Mouse (Mus musculus): ENCODE data around the gene Cask. TPM values are rescaled to one million over a fixed set of nuclear protein-coding genes. Genes with fewer than 3 reads are reported as not detected.

The Cask gene
- polyA plus RNA-seq, 1 experiment from 2014 or later: 17.1 TPM

DNA sequence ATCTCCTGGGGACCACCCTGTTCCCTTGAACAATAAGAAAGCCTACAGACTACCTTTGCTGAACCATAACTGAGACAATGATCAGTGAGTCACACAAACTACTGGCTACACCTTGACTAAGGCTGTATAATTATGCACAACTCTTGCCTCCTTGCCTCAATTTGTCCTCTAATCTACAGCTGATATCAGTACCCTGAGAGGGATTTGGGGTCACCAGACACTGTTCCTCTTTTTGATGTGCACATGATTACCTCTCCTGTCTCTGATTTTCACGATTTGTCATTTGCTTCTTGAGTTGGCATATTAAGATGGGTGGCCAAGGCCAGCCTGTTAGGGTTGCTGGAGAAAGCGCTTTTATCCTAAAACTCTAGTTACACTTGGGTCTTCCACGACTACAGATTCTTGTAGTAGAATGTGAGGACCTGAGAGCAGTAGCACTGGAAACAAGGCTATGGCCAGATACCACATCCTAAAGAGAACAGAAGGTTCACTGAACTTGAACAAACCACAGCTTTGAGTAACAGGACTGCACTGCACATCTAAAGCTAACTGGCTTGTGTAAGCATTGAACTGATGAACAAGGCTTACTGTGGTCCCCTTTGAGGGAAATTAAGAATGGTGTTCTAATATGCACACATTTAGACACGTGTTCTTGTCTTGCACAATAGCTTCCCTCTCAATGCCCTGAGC, 191.8 kb downstream of the Cask start:
- H3K9me3 ChIP-seq (replicated peaks): no peaks in the 10 kb centered on the region
- H3K9ac ChIP-seq: no peak overlapping the region
- no peak overlapping the region for H3K4me2 ChIP-seq (replicated peaks)
- H3K27ac ChIP-seq (replicated peaks): no peak overlapping the region
- no peaks in the 10 kb centered on the region for H3K27me3 ChIP-seq
- WGBS: 78% methylated on average over 4 of the region's 4 CpGs
- H3K36me3 ChIP-seq: no peaks in the 10 kb centered on the region
- no peak for ATAC-seq (ENCODE audit: insufficient number of reproducible peaks, low FRiP score, low TSS enrichment, low read depth)
- H3K4me1 ChIP-seq: no peaks in the 10 kb centered on the region
- no peak overlapping the region for H3K4me3 ChIP-seq (replicated peaks)

DNA sequence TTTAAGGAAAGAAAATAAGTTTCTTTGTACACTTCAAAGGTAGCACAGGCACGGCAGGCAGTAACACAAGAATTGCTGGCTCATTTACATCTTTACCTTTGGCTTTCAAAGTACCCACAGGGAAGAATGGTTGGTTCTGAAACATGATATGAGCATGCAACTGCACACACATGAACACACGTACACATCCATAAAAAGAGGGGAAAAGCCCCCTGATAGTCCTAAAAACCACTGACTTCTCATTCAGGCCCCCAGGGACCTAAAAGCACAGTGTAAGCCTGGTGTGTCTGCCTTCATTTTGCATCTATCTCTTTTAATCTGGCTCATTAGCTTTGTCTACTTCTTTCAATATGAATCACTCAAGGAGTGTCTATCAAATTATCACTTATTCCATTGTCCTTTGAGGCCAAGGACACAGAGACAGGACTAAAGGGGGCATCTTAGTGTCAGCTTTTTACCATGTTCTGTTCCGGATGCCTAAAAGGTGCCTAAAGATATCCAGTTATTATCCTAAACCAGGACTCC, 192.5 kb downstream of the Cask start:
- Histone ChIP-seq H3K9ac (no peak overlapping the region), H3K4me3 (replicated peaks) (no peak overlapping the region), H3K36me3 (no peaks in the 10 kb centered on the region), H3K9me3 (replicated peaks) (no peaks in the 10 kb centered on the region), H3K27me3 (no peaks in the 10 kb centered on the region), H3K4me2 (replicated peaks) (no peak overlapping the region), H3K4me1 (no peaks in the 10 kb centered on the region), H3K27ac (replicated peaks) (no peak overlapping the region)
- WGBS: 53% methylated on average over 3 of the region's 3 CpGs
- ATAC-seq (ENCODE audit: insufficient number of reproducible peaks, low FRiP score, low TSS enrichment, low read depth): no peak

DNA sequence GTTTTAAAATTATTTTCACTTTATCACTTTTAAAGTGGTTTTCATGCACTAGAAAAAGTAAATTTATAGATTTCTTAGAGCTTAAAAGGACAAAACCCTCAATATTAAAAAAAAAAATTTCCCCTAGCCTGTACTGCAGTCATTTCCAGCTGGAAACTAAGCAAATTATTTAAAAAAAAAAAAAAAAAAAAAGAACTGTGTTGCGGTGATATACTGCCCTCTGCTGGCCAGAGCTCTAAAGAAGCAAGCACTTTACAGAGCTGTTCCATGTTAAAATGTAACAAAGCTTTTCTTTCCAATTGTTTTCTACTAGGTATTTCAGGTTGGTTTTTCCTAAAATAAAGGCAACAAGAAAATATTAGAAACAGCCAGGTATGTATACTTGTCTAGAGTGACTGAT, 194.4 kb downstream of the Cask start:
- Histone ChIP-seq H3K4me1 (no peaks in the 10 kb centered on the region), H3K27ac (replicated peaks) (no peak overlapping the region), H3K4me3 (replicated peaks) (no peak overlapping the region), H3K9me3 (replicated peaks) (no peaks in the 10 kb centered on the region), H3K4me2 (replicated peaks) (no peak overlapping the region), H3K9ac (no peak overlapping the region), H3K27me3 (no peaks in the 10 kb centered on the region), H3K36me3 (no peaks in the 10 kb centered on the region)
- WGBS: 9% methylated on average over 1 of the region's 1 CpGs
- no peak for ATAC-seq (ENCODE audit: insufficient number of reproducible peaks, low FRiP score, low TSS enrichment, low read depth)

DNA sequence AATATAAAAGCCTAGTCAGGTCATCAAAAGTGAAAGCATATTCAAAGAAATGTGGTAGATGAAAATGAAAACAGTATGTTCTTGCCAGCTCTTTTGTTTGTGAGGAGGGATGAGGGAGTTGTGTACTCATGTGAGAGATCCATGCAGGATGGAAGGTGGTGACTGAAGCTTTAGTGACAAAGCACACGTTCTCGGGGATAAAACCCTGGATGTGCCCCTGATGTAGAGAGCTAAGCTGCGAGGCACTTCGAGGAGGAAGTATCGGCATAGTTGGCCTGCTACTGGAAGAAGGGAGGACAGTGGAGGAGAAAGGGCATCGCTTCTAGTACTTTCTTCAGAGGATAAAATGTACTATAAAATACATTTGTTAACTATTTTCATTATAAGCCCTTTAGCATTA, 195.3 kb downstream of the Cask start:
- Histone ChIP-seq H3K9me3 (replicated peaks) (no peaks in the 10 kb centered on the region), H3K4me2 (replicated peaks) (no peak overlapping the region), H3K4me3 (replicated peaks) (no peak overlapping the region), H3K27ac (replicated peaks) (no peak overlapping the region), H3K4me1 (no peaks in the 10 kb centered on the region), H3K36me3 (no peaks in the 10 kb centered on the region), H3K27me3 (no peaks in the 10 kb centered on the region), H3K9ac (no peak overlapping the region)
- 64% methylated on average over 6 of the region's 6 CpGs for WGBS
- ATAC-seq (ENCODE audit: insufficient number of reproducible peaks, low FRiP score, low TSS enrichment, low read depth): no peak

DNA sequence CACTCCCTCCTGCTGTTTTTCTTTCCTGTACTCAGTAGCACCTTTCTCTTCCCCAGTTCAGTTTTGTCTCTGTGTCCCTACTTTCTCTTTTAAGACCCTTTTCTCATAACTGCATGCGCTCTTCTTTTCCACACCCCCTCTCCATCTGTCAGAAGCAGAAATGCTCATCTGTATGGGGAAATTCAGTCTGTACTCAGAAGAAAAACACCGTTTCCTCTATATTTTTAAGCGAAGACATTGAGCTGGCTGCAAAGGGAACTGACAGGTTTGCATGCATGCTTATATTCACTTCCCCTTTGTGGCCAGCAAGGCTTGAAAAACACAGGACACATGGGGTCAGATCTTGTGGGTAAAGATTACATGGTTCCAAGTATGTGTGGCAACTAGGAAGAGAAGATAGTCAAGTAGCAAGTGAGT, 196.2 kb downstream of the Cask start:
- no peak for ATAC-seq (ENCODE audit: insufficient number of reproducible peaks, low FRiP score, low TSS enrichment, low read depth)
- H3K9ac ChIP-seq: no peak overlapping the region
- no peaks in the 10 kb centered on the region for H3K9me3 ChIP-seq (replicated peaks)
- H3K4me1 ChIP-seq: no peaks in the 10 kb centered on the region
- H3K36me3 ChIP-seq: no peaks in the 10 kb centered on the region
- no peak overlapping the region for H3K27ac ChIP-seq (replicated peaks)
- no peak overlapping the region for H3K4me2 ChIP-seq (replicated peaks)
- 80% methylated on average over 3 of the region's 3 CpGs for WGBS
- no peaks in the 10 kb centered on the region for H3K27me3 ChIP-seq
- H3K4me3 ChIP-seq (replicated peaks): no peak overlapping the region

DNA sequence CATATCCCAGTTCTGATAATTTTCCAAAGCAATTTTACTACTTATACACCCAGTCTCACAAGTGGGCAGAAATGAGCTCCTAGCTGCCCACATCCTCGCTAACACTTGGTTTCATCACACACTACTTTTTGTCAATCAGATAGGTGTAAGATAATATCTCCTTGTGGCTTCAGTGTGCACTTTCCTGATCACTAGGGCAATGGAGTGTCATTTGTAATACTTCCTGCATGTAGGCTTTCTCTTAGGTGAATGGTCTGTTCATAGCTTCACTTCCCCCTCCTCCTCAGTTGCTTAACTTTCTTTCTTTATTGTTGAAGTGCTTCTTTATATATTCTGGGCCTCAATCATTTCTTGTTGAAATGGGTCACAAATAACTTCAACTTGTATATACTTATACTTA, 198.9 kb downstream of the Cask start:
- 77% methylated on average over 1 of the region's 1 CpGs for WGBS
- Histone ChIP-seq H3K36me3 (no peaks in the 10 kb centered on the region), H3K4me2 (replicated peaks) (no peak overlapping the region)

DNA sequence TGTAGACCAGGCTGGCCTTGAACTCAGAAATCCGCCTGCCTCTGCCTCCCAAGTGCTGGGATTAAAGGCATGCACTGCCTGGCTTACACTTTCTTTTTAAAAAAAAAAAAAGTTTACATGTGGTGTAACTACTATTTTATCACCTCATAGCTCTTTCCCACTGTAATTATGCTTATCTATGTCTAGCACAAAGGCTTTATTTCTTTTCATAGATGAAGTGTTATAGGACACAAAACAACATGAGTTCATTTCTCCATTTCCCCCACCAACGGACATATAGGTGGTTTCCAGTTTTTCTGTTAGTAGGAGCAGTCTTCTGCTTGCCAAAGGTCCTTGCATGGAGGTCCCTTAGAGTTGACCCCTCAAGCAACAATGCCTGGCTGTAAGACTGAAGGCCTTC, 199.3 kb downstream of the Cask start:
- no peak overlapping the region for H3K27ac ChIP-seq (replicated peaks)
- no peak overlapping the region for H3K4me3 ChIP-seq (replicated peaks)
- H3K36me3 ChIP-seq: no peaks in the 10 kb centered on the region
- no peak overlapping the region for H3K4me2 ChIP-seq (replicated peaks)
- WGBS: 88% methylated on average over 2 of the region's 2 CpGs
- no peaks in the 10 kb centered on the region for H3K4me1 ChIP-seq
- H3K9ac ChIP-seq: no peak overlapping the region
- no peak for ATAC-seq (ENCODE audit: insufficient number of reproducible peaks, low FRiP score, low TSS enrichment, low read depth)
- H3K27me3 ChIP-seq: no peaks in the 10 kb centered on the region
- H3K9me3 ChIP-seq (replicated peaks): no peaks in the 10 kb centered on the region

More for the DNA sequence above, 198.9 kb downstream of the Cask start:
- H3K9ac ChIP-seq: no peak overlapping the region
- ATAC-seq (ENCODE audit: insufficient number of reproducible peaks, low FRiP score, low TSS enrichment, low read depth): no peak
- no peak overlapping the region for H3K4me3 ChIP-seq (replicated peaks)
- no peaks in the 10 kb centered on the region for H3K27me3 ChIP-seq
- H3K9me3 ChIP-seq (replicated peaks): no peaks in the 10 kb centered on the region
- H3K27ac ChIP-seq (replicated peaks): no peak overlapping the region
- H3K4me1 ChIP-seq: no peaks in the 10 kb centered on the region

DNA sequence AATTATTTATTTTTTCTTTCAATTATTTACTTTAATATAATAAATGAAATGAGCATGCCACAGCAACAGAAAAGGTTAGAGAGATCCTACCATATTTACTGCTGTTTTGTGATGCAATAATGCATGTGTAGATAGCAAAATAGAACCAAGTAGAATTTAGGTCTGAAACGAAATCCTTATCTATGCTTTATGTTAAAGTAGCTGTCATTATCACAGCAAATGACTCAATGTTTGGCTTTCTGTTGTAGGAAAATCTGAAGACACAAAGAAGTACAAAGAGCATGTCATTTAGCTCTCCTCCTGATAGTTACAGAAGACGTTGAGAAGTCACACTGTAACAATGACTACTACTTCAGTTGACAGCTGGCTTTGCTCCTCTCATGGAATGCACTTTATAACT, 212.3 kb downstream of the Cask start:
- Histone ChIP-seq H3K4me3 (replicated peaks) (no peak overlapping the region), H3K4me2 (replicated peaks) (no peak overlapping the region), H3K27me3 (no peaks in the 10 kb centered on the region), H3K9me3 (replicated peaks) (no peaks in the 10 kb centered on the region), H3K36me3 (no peaks in the 10 kb centered on the region), H3K27ac (replicated peaks) (no peak overlapping the region), H3K4me1 (no peaks in the 10 kb centered on the region), H3K9ac (no peak overlapping the region)
- no peak for ATAC-seq (ENCODE audit: insufficient number of reproducible peaks, low FRiP score, low TSS enrichment, low read depth)
- WGBS: 65% methylated on average over 2 of the region's 2 CpGs

DNA sequence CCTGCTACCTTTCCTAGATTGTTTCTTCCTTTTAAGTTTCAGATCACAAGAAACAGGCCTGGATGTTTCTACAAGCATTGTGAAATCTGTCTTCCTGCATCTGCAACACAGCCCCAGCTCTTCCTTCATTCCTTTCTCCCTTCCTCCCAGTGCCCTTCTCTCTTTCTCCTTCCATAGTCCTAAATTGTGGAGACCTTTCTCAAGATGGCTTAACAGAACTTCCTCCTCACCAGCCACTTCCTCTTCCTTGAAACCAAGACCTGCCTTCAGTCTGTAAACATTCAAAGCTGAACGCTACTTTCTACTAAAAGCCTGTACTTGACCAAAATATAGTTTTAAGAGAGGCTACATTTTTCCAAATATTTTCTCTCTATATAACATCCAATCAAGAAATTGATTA, 214.8 kb downstream of the Cask start:
- Histone ChIP-seq H3K36me3 (no peaks in the 10 kb centered on the region), H3K27me3 (no peaks in the 10 kb centered on the region), H3K9me3 (replicated peaks) (no peaks in the 10 kb centered on the region), H3K27ac (replicated peaks) (no peak overlapping the region), H3K9ac (no peak overlapping the region), H3K4me1 (no peaks in the 10 kb centered on the region), H3K4me3 (replicated peaks) (no peak overlapping the region), H3K4me2 (replicated peaks) (no peak overlapping the region)
- WGBS: 84% methylated on average over 1 of the region's 1 CpGs
- no peak for ATAC-seq (ENCODE audit: insufficient number of reproducible peaks, low FRiP score, low TSS enrichment, low read depth)

DNA sequence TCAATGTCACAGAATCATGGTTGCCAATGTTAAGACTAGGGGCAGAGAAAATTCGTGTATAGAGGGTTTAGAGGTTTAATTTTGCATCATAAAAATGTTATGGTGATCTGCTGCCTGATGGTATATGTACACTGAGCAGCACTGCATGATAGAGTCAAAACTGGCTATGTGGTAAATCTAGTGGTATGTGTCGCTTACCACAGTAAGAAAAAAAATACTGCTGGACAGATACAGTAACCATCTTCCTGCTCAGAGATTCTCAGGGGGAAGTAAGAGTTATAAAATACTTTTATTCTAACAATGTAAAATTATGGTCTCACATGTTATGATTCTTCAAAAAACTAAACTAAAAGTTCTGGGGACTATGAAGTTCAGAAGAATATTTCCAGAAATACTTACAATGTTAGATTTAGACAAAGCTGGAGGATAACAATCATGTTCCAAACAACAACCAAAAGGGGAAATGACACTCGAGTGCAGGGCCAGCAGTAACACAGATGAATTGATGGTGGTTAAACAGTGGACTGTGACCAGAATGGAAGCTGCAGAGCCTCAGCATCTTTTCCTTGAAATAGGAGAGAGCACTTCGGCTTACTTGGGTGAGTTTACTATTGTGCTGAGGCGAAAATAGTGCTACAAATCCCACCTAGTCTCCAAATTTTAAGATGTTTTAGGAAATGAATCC, 219.4 kb downstream of the Cask start, which contains the start of gene Gpr34:
Gene Gpr34 (plus strand): TSS at position 491 of the 685 bp plus-strand sequence.
- Histone ChIP-seq H3K4me2 (replicated peaks) (no peak within 1 kb of the TSS), H3K9me3 (replicated peaks) (no peaks in the 10 kb centered on the region), H3K4me1 (no peaks in the 10 kb centered on the region), H3K27ac (replicated peaks) (no peak within 1 kb of the TSS), H3K9ac (no peak within 1 kb of the TSS), H3K36me3 (no peaks in the 10 kb centered on the region), H3K4me3 (replicated peaks) (no peak within 1 kb of the TSS), H3K27me3 (no peaks in the 10 kb centered on the region)
- ATAC-seq (ENCODE audit: insufficient number of reproducible peaks, low FRiP score, low TSS enrichment, low read depth): no peak
- WGBS: 73% methylated on average over 5 of the region's 5 CpGs

DNA sequence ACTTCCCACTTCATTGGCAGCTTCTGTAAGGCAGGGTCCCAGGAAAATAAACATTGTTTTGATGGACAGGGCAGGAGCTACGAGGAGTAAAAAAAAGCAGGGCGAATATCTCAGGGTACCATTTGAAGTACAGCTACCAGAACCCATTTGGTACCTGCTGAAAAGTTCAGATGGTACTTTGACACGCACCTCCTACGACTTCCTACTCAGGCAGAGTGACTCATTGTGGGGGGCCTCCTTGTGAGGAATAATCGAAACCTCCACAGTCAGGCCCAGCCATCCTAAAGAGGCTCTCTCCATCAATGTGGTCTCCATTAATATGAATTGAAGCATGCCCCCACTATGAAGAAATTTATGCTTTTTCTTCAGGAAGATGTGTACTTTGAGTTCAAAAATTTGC, 228.5 kb downstream of the Cask start:
- no peak overlapping the region for H3K27ac ChIP-seq (replicated peaks)

More for the DNA sequence above, 228.5 kb downstream of the Cask start:
- Histone ChIP-seq H3K27me3 (0 out of 2 replicates have a peak, but pooled peaks cover 3% of the 10 kb centered on the region), H3K4me1 (no peaks in the 10 kb centered on the region), H3K4me2 (replicated peaks) (no peak overlapping the region), H3K9ac (no peak overlapping the region), H3K9me3 (replicated peaks) (no peaks in the 10 kb centered on the region), H3K4me3 (replicated peaks) (no peak overlapping the region), H3K36me3 (no peaks in the 10 kb centered on the region)
- 74% methylated on average over 5 of the region's 5 CpGs for WGBS
- no peak for ATAC-seq (ENCODE audit: insufficient number of reproducible peaks, low FRiP score, low TSS enrichment, low read depth)
